Mouse (Mus musculus): ENCODE measurements around the gene Grik1. TPM values are rescaled to one million over a fixed set of nuclear protein-coding genes. Genes with fewer than 3 reads are reported as not detected.

Grik1 gene
- 0.04 TPM in 2 replicates for polyA plus RNA-seq (2012; rRNA removed)

GRCm38 (mm10) chr16:88290132-88290772 is at the start of gene Grik1:
TSS of gene Grik1 (minus strand) at chr16:88290265.

Other genes with a start within 250 kb of the Grik1 start
- 0.44 and 1.0 TPM in 2 replicates for gene Cldn17, start 216.7 kb upstream of the Grik1 start, polyA plus RNA-seq (2012; rRNA removed)